Comparison of ENCODE assay signal across 11 mouse cellular contexts in genomic region chr1:109985468-109985867, GRCm38 (mm10). TPM values are rescaled to one million over a fixed set of nuclear protein-coding genes. Genes with fewer than 3 reads are reported as not detected.
A peak's percentile ranks its signal among the peaks of the same experiment; 100 is the strongest.
DNase-seq lines count a peak whose midpoint lies in the region; ATAC-seq and TF ChIP-seq lines count a peak whose summit lies in the region.
"Had no signal": no experiment of that assay in that cellular context is flagged by ENCODE, and none has a peak within 500 bp of the region (broad histone marks: within the 10 kb centered on the region; RNA-seq: fewer than 3 reads in every experiment).

No protein-coding gene starts in this region.

- DNase-seq in brain, embryonic 14.5 days (ENCODE audit: low read depth): peak; percentile 89
- DNase-seq in forebrain, embryonic 11.5 days (ENCODE audit: low spot score): peak; percentile 78
- peak; percentile 64 for DNase-seq in mesoderm, embryonic 11.5 days (ENCODE audit: low read depth, low spot score)
- DNase-seq in ovary, postnatal 36 days (ENCODE audit: low spot score): no peak
- DNase-seq in adrenal gland, postnatal 14 days: no peak
- DNase-seq in urinary bladder, postnatal 14 days (ENCODE audit: low spot score): no peak
- DNase-seq in gastrocnemius, postnatal 25 days: no peak
- DNase-seq: heart, postnatal 10 days had no signal

- no peak overlapping the region for H3K4me3 ChIP-seq in E14TG2a.4 (replicated peaks; ENCODE audit: low read length)
- H3K4me3 ChIP-seq in forebrain, embryonic 11.5 days (ENCODE audit: low read depth, low read length): no peak overlapping the region
- H3K4me3 ChIP-seq: lung, embryonic 15.5 days; stomach, embryonic 15.5 days had no signal

- peaks cover 20% of the 10 kb centered on the region for H3K27me3 ChIP-seq in E14TG2a.4 (ENCODE audit: insufficient read depth, low read length)
- no peaks in the 10 kb centered on the region for H3K27me3 ChIP-seq in forebrain, embryonic 11.5 days (ENCODE audit: control insufficient read depth, insufficient read depth, low read length)

- 0% methylated on average over 1 of the region's 1 CpGs for WGBS in forebrain, embryonic 11.5 days

- peak; percentile 53 for TF ChIP-seq CTCF in E14TG2a.4 (conservative IDR thresholded peaks at IDR 0.05; ENCODE audit: low read length)
- peak; percentile 62; the same call in 1 of the 2 replicates for TF ChIP-seq CTCF in brain, embryonic 14.5 days (IDR thresholded peaks at IDR 0.05; ENCODE audit: borderline replicate concordance, extremely low read depth, insufficient read depth, insufficient read length)

- no peaks in the 10 kb centered on the region for H3K9me3 ChIP-seq in E14TG2a.4 (ENCODE audit: low read length)
- H3K9me3 ChIP-seq in forebrain, embryonic 11.5 days (ENCODE audit: control insufficient read depth, low read length): no peaks in the 10 kb centered on the region
- H3K9me3 ChIP-seq: lung, embryonic 15.5 days; stomach, embryonic 15.5 days had no signal

- H3K9ac ChIP-seq in forebrain, embryonic 11.5 days (ENCODE audit: low read length): no peak overlapping the region
- H3K9ac ChIP-seq: lung, embryonic 15.5 days; stomach, embryonic 15.5 days had no signal

- ATAC-seq in forebrain, embryonic 11.5 days (replicated peaks; ENCODE audit: low FRiP score): peak; percentile 70

- peaks cover 12% of the 10 kb centered on the region for H3K4me1 ChIP-seq in E14TG2a.4 (replicated peaks; ENCODE audit: low read depth, low read length)
- H3K4me1 ChIP-seq in forebrain, embryonic 11.5 days (replicated peaks; ENCODE audit: control insufficient read depth, insufficient read depth, low read length): peaks cover 2% of the 10 kb centered on the region; the same call in 1 of the 2 replicates
- H3K4me1 ChIP-seq: lung, embryonic 15.5 days; stomach, embryonic 15.5 days had no signal

- H3K27ac ChIP-seq in forebrain, embryonic 11.5 days (ENCODE audit: low read depth, low read length): no peak overlapping the region
- H3K27ac ChIP-seq: lung, embryonic 15.5 days; stomach, embryonic 15.5 days had no signal

- no peak overlapping the region for H3K4me2 ChIP-seq in forebrain, embryonic 11.5 days (ENCODE audit: low read depth, low read length, severe bottlenecking)
- H3K4me2 ChIP-seq: lung, embryonic 15.5 days; stomach, embryonic 15.5 days had no signal

- H3K36me3 ChIP-seq in E14TG2a.4 (ENCODE audit: insufficient read depth, low read length): no peaks in the 10 kb centered on the region
- H3K36me3 ChIP-seq in forebrain, embryonic 11.5 days (ENCODE audit: control insufficient read depth, insufficient read depth, low read length): no peaks in the 10 kb centered on the region
- H3K36me3 ChIP-seq: lung, embryonic 15.5 days; stomach, embryonic 15.5 days had no signal

- no peak for TF ChIP-seq POLR2A in brain, embryonic 14.5 days (IDR thresholded peaks at IDR 0.05; ENCODE audit: borderline replicate concordance, extremely low read depth, insufficient read depth, insufficient read length, poor library complexity, severe bottlenecking)

RNA-seq across cellular contexts. Expression of gene Cdh7, which starts 3.2 kb away (rescaled TPM):
- 8.9 and 9.7 TPM in 2 replicates for polyA plus RNA-seq in brain, embryonic 14.5 days (2012; rRNA removed)
- 9.6 and 9.8 TPM in 2 replicates for polyA plus RNA-seq in forebrain, embryonic 11.5 days (2014; fragmentation: Nextera tagmentation; extraction: Ambion mirVana)
- not detected in 2 replicates for total RNA-seq in adrenal gland, postnatal 14 days (2021)
- total RNA-seq in gastrocnemius, postnatal 25 days (2021): not detected
- total RNA-seq: heart, postnatal 10 days had no signal
- polyA plus RNA-seq: lung, embryonic 15.5 days had no signal

Comparison
In these comparisons a context has a peak if more than half of its experiments do, and no peak if none do; other contexts are left out.
1. DNase-seq: peak in brain, embryonic 14.5 days (single experiment), forebrain, embryonic 11.5 days (single experiment) and mesoderm, embryonic 11.5 days (single experiment); none in ovary, postnatal 36 days (single experiment), adrenal gland, postnatal 14 days (single experiment), urinary bladder, postnatal 14 days (single experiment) and gastrocnemius, postnatal 25 days (single experiment).